Mouse (Mus musculus): ENCODE data around the gene Gpr25.

The Gpr25 gene

GRCm38 (mm10) chr1:136260635-136261238 is at the start of gene Gpr25:
Gene Gpr25 (minus strand): TSS chr1:136260873.
- in situ Hi-C loops (cut with MboI; ENCODE audit: unreplicated experiment in 2 of 2), result no loop called here

GRCm38 (mm10) chr1:136309193-136309592 is 48.5 kb upstream of the Gpr25 start:
- in situ Hi-C loops (cut with MboI; ENCODE audit: unreplicated experiment in 2 of 2), result loop anchor here in 1 of 2 experiments (25.0 kb wide), 1 partner anchor 428 kb away; no protein-coding TSS in a partner anchor

- in situ Hi-C loops (cut with MboI; ENCODE audit: unreplicated experiment in 2 of 2), result loop anchor here in 1 of 2 experiments (25.0 kb wide), 1 partner anchor 431 kb away; no protein-coding TSS in a partner anchor
Measured at GRCm38 (mm10) chr1:136306424-136306823, 45.8 kb upstream of the Gpr25 start.

GRCm38 (mm10) chr1:136293961-136294360 is 33.3 kb upstream of the Gpr25 start:
- in situ Hi-C loops (cut with MboI; ENCODE audit: unreplicated experiment in 2 of 2), result loop anchor here (5.0 to 25.0 kb wide), 2 partner anchors 163 to 443 kb away; no protein-coding TSS in a partner anchor

GRCm38 (mm10) chr1:136289803-136290202 is 29.1 kb upstream of the Gpr25 start:
- in situ Hi-C loops (cut with MboI; ENCODE audit: unreplicated experiment in 2 of 2), result loop anchor here (5.0 to 25.0 kb wide), 2 partner anchors 167 to 447 kb away; no protein-coding TSS in a partner anchor

GRCm38 (mm10) chr1:136277366-136277765 is 16.7 kb upstream of the Gpr25 start:
- in situ Hi-C loops (cut with MboI; ENCODE audit: unreplicated experiment in 2 of 2), result loop anchor here in 1 of 2 experiments (25.0 kb wide), 1 partner anchor 460 kb away; no protein-coding TSS in a partner anchor

GRCm38 (mm10) chr1:136268224-136268623 is 7.6 kb upstream of the Gpr25 start:
- in situ Hi-C loops (cut with MboI; ENCODE audit: unreplicated experiment in 2 of 2), result no loop called here

GRCm38 (mm10) chr1:136266127-136266526 is 5.5 kb upstream of the Gpr25 start:
- in situ Hi-C loops (cut with MboI; ENCODE audit: unreplicated experiment in 2 of 2), result no loop called here

- in situ Hi-C loops (cut with MboI; ENCODE audit: unreplicated experiment in 2 of 2), result no loop called here
Measured at GRCm38 (mm10) chr1:136263355-136263754, 2.7 kb upstream of the Gpr25 start.

GRCm38 (mm10) chr1:136259893-136260634 is 609 bp downstream of the Gpr25 start:
- in situ Hi-C loops (cut with MboI; ENCODE audit: unreplicated experiment in 2 of 2), result no loop called here

GRCm38 (mm10) chr1:136259543-136259892 is 1.2 kb downstream of the Gpr25 start:
- in situ Hi-C loops (cut with MboI; ENCODE audit: unreplicated experiment in 2 of 2), result no loop called here

- in situ Hi-C loops (cut with MboI; ENCODE audit: unreplicated experiment in 2 of 2), result no loop called here
Measured at GRCm38 (mm10) chr1:136258495-136258894, 2.2 kb downstream of the Gpr25 start.

- in situ Hi-C loops (cut with MboI; ENCODE audit: unreplicated experiment in 2 of 2), result no loop called here
Measured at GRCm38 (mm10) chr1:136255657-136256056, 5.0 kb downstream of the Gpr25 start.

- in situ Hi-C loops (cut with MboI; ENCODE audit: unreplicated experiment in 2 of 2), result no loop called here
Measured at GRCm38 (mm10) chr1:136255174-136255573, 5.5 kb downstream of the Gpr25 start.

- in situ Hi-C loops (cut with MboI; ENCODE audit: unreplicated experiment in 2 of 2), result no loop called here
Measured at GRCm38 (mm10) chr1:136254503-136255065, 6.1 kb downstream of the Gpr25 start.

- in situ Hi-C loops (cut with MboI; ENCODE audit: unreplicated experiment in 2 of 2), result no loop called here
Measured at GRCm38 (mm10) chr1:136253472-136253871, 7.2 kb downstream of the Gpr25 start.

- in situ Hi-C loops (cut with MboI; ENCODE audit: unreplicated experiment in 2 of 2), result no loop called here
Measured at GRCm38 (mm10) chr1:136249662-136250061, 11.0 kb downstream of the Gpr25 start.

- in situ Hi-C loops (cut with MboI; ENCODE audit: unreplicated experiment in 2 of 2), result no loop called here
Measured at GRCm38 (mm10) chr1:136247393-136247792, 13.3 kb downstream of the Gpr25 start.

- in situ Hi-C loops (cut with MboI; ENCODE audit: unreplicated experiment in 2 of 2), result no loop called here
Measured at GRCm38 (mm10) chr1:136244469-136244868, 16.2 kb downstream of the Gpr25 start.

GRCm38 (mm10) chr1:136241801-136242200 is 18.9 kb downstream of the Gpr25 start:
- in situ Hi-C loops (cut with MboI; ENCODE audit: unreplicated experiment in 2 of 2), result no loop called here

- in situ Hi-C loops (cut with MboI; ENCODE audit: unreplicated experiment in 2 of 2), result no loop called here
Measured at GRCm38 (mm10) chr1:136238495-136238894, 22.2 kb downstream of the Gpr25 start.
